Mouse (Mus musculus) megakaryocyte progenitor cell, adult 5-6 weeks (primary cell): Measurements from ENCODE around the gene Pth2. TPM values are rescaled to one million over a fixed set of nuclear protein-coding genes. Genes with fewer than 3 reads are reported as not detected.
A peak's percentile ranks its signal among the peaks of the same experiment; 100 is the strongest.

Experiments used
- ATAC-seq: replicated peaks from 2 replicates; pipeline ENCODE4 v1.8.0; 2016; ENCODE audit warnings: mild to moderate bottlenecking, moderate TSS enrichment, inconsistent platforms; ENCODE audit not compliant: poor library complexity
- total RNA-seq, 2 experiments: library from RNA; stranded (forward) in 1 of 2; stranded (reverse) in 1 of 2; fragments of 157-497, 149-512 nt in 1 of 2; fragments of 200-1000 nt in 1 of 2; gene quantifications; 2 replicates each; pipeline versions ENCODE4 v1.2.3 to v1.2.4; 2015 to 2017

Gene Pth2
- total RNA-seq (2015), result not detected in 2 replicates
- total RNA-seq (2017), result not detected in 2 replicates

DNA sequence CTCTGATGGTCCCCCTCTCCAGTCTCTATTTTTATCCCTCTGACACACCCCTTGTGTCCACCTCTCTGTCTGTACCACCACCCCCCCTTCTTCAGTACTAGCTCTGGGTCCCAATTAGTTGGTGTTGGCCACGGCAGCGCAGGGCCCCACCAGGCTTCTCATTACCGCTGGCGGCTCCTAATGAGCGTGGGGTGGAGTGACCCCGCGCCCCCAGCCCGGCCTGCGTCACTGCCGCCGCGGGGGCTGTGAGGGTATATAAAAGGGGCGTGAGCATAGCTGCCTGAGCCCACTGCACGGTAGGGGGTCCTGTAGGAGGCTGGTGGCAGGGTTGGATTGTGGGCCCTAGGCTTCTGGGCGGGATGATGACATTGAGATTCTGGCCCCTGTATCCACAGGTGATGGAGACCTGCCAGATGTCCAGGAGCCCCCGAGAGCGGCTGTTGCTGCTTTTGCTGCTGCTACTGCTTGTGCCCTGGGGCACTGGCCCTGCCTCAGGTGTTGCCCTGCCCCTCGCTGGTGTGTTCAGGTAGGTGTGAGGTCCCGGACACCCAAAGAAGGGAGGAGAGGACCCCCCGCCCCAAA lies at the start of gene Pth2:
Gene Pth2 (plus strand): TSS at position 100 of the 582 bp plus-strand sequence.
- ATAC-seq, result no peak

DNA sequence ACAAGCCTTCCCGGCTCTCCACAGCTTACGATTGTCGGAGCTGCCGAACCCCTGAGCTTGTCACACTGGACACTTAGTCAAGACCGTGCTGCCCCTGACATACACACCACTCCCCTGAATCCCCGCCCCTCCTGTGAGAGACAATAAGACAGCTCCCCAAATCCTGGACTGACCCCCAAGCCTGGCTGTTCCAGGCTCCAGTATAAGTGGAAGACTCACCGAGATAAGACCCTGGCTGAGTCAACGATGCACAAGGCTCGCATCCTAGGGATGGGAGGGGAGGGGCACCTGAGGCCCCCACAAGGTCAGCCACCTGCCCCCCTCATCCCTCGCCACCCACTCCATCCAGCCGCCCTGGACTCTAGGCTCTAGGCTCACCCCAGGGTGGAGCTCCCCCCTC lies 48.9 kb upstream of the Pth2 start:
- ATAC-seq, result no peak

DNA sequence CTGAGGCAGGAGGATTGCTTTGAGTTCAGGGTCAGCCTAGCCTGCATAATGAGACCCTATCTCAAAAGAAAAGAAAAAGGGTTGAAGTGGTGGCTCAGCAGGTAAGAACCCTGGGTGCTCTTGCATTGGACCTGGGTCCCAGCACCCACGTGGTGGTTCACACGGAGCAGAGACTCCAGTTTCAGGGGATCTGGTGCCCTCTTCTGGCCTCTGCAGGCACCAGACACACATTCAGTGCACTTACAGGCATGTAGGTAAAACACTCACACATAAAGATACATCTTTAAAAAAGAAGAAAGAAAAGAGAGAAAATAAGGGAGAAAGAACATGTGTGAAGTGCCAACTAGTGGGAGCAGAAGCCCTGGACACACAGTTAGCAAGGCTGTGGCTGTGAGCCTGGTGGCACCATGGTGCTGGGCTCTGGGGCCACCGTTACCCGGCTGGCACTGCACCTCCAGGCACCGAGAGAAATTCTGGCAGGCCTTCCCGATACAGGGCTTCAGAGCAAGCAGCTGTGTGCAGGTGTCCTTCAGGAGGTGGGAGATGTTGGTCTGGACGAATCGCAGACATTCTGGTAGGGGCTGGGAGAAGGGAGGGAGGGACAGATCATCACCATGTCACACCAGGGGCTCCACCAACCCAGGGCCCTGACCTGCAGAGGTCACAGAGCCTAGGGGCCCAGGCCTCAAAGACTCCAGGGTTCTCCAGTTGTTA lies 47.2 kb upstream of the Pth2 start:
- no peak for ATAC-seq

DNA sequence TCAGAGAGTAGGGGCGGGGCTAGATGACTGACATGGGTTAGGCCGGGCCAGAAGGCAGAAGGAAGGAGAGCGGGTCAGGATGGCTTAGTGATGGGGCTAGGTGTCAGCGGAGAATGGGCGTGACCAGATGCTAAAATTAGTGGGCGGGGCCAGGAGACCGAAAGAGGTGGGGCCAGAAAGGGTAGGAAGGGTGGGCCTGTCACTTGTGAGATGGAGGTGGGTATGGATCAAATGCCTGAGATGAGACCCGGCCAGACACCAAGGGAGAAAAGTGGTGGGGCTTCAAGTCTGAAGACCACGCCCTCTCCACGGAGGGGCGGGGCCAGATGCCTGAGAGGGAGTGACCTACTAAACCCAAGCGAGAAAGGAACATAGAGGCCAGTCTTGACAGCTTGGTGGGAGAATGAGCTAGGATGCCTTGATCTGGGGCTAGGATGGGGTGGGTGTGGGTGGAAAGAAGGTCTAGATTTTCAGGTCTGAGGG lies 46.2 kb upstream of the Pth2 start:
- peak; percentile 34 for ATAC-seq

DNA sequence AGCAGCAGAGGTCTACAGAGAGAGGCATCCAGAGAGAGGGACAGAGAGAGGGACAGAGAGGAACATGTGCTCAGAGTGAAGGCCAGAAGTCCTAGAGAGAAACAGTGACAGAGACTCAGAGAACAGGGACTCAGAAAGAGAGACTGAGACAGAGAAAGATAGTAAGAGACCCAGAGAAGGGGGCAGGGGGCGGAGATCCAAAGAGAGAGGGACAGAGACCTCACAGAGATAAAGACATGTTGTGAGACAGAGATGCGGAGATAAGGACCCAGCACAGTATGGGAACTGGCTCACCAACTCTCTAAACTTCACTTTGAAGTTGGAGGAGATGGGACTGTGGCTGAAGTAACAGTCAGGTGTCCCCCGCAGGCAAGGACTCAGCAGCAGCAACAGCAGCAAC lies 45.4 kb upstream of the Pth2 start:
- ATAC-seq, result no peak

DNA sequence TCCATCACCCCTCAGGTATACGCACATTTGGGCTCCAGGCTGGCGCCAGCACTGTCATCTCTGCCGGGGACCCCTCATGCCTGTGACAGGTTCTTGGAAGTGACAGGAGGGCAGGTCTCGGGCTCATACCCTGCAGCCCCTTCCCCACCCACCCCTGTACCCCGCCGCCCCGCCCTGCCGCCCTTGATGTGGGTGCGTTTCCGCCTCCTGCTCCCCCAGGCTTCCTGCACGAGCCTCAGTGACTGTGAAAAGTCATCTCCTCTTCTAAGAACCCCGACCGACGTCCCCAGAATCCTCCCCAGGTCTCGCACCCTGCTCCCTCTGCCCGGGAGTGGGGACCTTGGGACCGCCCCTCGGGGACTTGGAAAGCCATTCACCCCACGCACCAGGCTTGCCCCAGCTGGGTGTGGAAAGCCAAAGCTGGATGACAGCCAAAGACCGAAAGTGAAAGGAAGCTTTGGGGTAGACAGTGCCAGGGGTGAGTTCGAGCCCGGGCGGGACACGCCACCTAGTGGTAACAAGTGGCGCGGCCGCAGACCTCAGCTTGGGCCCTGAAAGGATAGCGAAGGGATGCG lies 44.7 kb upstream of the Pth2 start, which contains the start of the genes Gm45713 and Flt3l:
Gene Gm45713 (minus strand): TSS at position 239 of the 575 bp plus-strand sequence.
Gene Flt3l (minus strand): TSS at position 440 of the 575 bp plus-strand sequence.
- ATAC-seq, result peak; percentile 58

DNA sequence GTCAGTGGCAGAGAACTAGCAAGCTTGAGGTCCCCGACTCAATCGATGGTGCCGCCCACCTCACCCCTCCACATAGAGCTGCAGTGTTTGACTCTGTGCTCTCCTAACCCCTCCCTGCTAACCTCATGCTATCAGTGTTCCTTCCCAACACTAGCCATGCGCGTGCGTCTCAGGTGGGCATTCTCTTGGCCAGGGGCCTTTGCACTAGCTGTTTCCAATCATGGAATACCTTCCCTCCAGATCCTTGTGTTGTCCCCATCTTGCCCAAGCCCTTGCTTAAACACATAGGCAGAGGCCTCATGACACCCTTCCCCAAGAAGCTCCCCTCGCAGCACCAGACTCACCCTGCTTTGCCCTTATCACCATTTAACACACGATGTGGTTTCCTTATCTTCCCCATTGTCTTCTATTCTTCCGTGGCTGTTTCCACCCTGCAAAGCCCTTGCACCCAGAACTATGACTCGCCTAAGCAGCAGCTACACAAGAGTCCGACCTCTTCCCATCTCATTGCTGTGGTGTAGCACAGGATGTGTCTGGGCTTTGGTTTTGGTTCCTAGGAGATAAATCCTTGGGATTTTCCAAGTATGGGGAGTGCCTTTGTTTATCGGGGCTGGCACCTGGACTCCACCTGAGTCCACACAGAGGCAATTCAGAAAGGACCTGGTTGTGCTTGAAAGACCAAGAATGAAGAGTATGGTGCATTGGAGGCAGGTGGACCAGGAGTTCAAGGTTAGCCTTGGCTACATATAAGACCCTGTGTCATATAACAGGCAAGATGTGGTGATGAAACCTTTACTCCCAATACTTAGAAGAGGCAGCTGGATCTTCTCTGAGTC lies 43.4 kb upstream of the Pth2 start:
- ATAC-seq, result peak; percentile 71

DNA sequence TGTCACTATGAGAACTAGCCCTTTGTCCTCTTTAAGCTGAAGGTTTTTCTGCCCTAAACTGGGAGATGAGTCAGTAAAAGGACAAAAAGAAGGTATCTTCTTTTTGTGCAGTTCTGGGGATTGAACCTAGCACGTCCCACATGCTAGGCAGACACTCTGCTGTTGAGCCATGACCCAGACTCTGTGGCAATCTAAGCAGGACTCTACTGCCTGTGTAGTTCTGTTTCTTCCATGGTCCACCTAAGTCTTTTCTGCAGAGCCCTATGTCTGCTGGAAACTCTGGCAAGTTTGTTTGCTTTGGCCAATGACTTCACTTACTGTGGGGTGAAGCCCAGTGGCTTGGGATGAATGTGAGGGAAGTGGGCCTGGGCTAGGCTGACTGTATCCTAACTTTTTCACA lies 42.4 kb upstream of the Pth2 start:
- no peak for ATAC-seq

DNA sequence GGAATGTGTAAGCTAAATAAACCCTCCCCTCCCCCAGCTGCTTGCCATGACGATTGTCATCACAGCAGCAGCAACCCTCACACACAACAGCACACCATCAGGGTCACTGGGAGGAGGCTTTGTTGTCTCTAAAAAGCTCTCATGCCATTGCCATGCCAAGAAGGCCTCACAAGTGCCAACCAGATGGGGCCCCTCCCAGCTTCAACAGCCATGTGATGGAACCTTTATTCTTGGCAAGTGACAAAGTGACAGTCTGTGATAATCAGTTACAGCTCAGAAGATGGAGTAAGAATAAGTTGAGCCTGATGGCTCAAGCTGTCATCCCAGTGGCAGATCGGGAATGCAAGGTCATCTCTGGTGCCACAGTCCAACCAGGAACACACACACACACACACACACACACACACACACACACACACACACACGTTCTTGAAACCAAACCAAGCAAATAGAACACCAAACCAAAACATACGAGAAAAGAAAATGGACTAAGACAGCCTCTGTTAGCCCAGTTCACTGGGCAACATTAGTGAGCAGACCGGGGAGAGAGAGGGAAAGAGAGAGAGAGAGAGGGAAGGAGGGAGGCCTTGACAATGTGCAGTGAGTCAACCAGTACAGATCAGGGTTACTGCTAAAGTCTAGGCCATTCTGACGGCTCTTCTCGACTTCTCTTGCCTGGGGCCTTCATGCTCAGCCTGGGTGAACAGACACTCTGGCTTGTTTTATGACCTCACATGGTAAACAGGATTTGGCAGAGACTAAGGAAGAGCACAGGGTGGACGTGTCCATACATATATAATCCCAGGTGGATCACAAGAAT lies 40.7 kb upstream of the Pth2 start:
- peak; percentile 20 for ATAC-seq

DNA sequence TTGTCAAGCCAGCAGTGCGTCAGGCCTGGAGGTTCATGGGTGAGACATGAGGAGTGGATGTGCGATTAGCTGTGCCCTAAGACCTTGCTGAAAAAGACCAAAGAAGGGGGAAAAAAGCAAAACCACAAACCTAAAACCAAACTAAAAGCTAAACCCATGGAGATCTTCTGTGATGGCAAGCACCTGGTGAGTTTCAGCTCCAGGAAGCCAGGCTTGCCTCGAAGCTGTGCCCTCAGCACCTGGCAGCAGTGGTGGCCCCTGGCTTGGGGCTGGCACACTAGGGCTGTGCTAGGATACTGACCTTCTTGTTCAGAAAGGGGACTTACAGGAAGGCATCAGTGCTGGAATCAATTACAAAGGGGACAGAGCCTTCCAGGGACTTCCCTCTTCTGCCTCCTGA lies 39.5 kb upstream of the Pth2 start:
- ATAC-seq, result no peak

DNA sequence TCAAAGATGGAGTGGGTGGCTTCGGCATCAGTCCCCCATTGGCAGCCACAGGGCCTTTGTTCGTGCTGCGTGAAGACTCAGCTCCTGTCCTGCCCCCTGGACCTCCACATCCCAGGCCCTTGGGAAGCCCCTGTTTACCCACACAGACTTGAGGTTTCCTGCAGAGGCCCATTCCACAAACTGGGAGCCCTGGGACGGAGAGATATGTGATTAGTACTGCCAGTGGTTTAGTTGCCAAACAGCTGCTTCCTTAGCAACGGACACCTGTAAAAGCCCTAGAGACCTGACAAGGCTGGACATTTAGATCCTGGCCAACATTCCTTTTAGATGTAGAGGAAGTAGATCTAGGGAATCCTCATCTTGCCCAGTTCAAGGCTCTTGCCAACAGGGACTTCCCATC lies 38.9 kb upstream of the Pth2 start:
- ATAC-seq, result no peak

DNA sequence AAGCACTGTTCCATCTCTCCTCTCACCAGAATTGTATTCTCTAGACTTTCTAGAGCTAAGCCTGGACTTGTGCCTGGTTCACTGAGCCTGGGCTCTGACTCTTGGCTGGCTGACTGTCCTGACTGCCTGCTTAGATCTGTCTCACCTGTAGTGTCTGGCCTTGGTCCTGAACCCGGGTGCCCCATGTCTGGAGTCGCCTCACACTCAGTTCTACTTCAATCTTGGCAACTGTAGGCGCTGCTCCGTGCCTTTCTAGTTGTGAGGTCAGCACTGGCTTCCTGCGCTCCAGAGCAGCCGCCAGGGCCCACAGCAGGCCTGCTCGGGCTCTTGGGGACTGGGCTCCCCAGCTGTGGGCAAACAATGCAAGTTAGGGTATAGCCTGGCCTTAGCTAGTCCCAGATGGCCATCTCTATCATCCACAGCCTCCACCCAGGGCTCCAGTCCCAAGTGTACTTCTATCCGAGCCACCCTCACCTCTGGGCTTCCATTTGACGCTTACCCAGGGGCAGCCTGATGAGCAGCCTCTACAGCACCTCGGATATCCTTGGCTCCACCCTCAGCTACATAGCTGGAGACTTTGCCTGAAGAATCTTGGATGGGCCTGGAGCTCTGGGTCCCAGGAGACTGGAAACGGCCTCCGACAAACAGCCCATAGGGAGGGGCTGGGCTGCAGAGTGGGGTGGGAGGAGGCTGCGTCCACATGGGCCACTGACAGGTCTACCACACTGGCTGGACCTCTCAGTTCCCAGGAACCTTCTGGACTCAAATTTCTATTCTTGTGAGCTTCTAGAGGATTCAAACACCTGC lies 36.2 kb upstream of the Pth2 start:
- no peak for ATAC-seq

DNA sequence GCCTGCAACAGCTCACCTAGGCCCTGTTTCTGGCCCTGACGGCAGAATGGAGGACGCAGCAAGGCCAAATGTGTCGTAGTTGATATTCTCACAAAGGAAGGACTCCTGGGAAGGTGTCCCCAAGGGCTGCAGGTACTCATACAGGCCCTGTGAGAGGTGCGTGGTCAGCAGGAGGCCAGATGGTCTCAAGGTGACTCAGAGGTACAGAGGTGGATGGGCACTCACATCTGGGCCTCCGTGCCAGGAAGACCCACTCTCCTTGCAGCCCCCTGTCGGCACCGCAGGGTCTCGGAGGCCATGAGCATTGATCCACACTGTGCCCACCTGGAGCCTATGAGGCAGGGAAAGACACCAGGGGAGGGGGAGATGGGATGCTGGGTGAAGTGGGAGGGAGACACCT lies 35.3 kb upstream of the Pth2 start:
- ATAC-seq, result no peak

DNA sequence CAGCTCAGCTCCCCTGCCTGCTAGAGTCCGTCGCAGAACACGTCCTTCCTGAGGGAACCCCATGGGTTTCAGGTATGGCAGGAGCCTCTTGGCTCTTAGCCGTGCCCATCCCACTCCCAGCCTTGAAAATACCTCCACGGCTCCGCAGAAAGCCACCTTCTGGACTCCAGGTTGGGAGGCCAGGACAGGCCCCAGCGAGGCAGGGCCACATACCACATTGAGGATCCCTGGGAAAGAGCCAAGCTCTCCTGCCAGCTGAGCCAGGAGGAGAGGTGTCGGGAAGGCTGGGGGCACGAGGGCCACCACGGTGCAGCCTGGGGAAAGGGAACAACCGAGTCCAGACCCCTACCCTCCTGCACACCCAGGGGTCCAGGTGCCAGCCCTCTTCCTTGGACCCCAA lies 33.5 kb upstream of the Pth2 start:
- ATAC-seq, result no peak

DNA sequence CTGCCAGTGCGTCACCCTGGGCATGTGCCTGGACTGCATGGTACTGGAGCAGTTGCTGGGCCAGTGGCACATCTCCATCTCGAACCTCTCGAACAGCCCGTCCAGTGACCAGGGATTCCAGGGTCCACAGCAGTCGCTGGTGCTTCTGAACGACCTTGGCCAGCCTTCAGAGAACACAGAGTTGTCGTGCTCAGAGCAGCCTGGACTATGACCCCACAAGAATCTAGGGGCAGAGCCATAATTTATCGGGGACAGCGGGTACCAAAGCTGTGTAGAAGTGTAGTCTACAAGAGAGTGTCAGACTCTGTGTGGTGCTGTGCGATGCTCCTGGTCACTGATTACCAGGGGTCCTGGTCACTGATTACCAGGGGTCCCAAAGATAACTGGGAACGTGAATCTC lies 32.9 kb upstream of the Pth2 start:
- no peak for ATAC-seq

DNA sequence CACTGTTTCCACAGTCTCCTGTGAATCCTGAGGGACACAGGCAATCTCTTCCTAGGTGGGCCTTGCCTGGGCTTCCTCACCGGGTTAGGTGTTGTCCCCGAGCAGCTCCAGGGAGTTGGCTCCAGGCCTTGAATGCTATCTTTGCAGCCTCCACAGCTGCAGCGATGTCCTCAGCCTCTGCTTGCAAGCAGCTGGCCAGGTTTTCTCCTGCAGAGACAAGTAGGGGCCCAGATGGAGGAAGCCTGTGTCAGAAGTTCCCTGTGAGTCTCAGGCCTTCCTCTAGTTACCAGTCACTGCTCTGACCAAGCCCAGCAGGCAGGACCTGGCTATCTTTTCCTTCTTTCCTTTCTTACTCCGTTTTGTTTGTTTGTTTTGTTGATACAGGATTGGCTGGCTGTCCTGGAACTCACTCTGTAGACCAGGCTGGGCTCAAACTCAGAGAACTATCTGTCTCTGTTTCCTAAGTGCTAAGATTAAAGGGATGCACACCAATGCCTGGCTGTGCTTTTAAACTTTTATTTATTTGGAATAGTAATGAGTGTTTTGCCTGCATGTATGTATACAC lies 32.2 kb upstream of the Pth2 start:
- ATAC-seq, result no peak

DNA sequence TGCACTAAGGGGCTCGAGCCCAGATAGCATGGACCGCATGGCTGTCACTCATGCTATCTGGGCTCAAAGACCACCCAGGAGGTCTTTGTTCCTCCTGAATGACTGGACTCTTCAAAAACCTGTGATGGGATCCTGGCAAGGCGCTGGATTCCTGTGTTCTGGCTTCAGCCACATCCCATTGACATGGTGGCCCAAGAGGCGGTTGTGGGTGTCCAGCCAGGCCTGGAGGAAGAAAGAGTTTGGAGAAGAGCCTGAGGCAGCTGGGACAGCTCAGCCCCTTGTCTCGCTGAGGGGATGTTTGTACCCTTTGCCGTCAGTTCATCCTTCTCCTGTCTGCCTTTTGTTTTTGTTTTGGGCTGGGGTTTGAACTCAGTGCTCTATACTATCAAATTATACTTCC lies 31.2 kb upstream of the Pth2 start:
- no peak for ATAC-seq

DNA sequence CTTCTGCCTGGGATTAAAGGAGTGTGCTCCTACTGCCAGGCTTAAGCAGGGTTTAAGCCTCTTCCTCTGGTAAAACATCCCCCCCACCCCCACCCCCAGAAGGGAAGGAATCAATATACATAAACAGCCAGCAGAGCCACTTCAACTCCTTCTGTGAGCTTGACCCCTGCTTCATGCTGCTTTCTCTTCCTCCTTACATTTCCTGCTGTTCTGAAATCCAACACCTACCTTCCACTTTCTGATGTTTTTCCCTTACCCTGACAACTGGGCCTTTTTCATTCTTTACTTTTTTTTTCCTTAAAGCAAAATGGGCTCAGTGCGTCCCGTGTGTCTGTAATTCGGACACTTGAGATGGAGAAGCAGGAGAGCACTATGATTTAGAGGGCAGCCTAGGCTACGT lies 30.5 kb upstream of the Pth2 start:
- no peak for ATAC-seq

DNA sequence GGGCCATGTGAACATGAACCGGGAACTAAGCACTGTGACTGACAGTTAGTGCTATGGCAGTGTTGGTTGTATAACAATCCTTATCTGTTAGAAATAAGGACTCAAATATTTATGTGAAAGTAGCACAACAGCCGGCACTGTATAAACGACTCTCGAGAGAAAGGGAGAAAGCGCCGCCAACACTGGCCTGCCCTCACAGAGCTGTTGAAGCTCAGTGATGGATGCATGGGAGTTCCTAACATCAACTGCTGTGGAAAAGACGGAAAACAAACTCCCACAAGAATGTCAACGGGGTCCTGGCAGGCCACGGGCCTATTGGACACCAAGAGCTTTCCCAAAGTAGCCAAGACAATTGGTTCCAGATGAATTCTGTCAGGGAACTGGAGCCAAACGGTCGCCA lies 29.5 kb upstream of the Pth2 start:
- ATAC-seq, result no peak
